Mouse (Mus musculus) ES-E14 (cell line): ENCODE measurements around the gene Kras. TPM values are rescaled to one million over a fixed set of nuclear protein-coding genes. Genes with fewer than 3 reads are reported as not detected.
A peak's percentile ranks its signal among the peaks of the same experiment; 100 is the strongest.

Experiments
- DNase-seq: peaks from one replicate; pipeline ENCODE4 v3.0.0-alpha.2; 2013; ENCODE audit warnings: low read depth, low spot score
- H3K27ac ChIP-seq: 2 replicates; pipeline ENCODE4 v1.5.1; 2012; ENCODE audit warnings: low read depth, mild to moderate bottlenecking, low read length, moderate library complexity, mixed read lengths; ENCODE audit not compliant: poor library complexity, insufficient read depth, severe bottlenecking
- H3K36me3 ChIP-seq: 2 replicates; pipeline ENCODE4 v1.6.1; 2012; ENCODE audit warnings: mild to moderate bottlenecking, low read length, moderate library complexity, mixed read lengths; ENCODE audit not compliant: control insufficient read depth, poor library complexity, insufficient read depth, severe bottlenecking
- H3K4me1 ChIP-seq, 2 experiments: fragments of 150-350 bp in 1 of 2; sonication (generic) in 1 of 2; 2 replicates each; pipeline ENCODE4 v1.6.1; 2012; ENCODE audit warnings: low read length in 2 of 2, mild to moderate bottlenecking in 1 of 2, mixed read lengths in 1 of 2; ENCODE audit not compliant: control insufficient read depth in 2 of 2, insufficient read depth in 2 of 2, poor library complexity in 1 of 2
- H3K4me3 ChIP-seq, 2 experiments: fragments of 150-350 bp in 1 of 2; sonication (generic) in 1 of 2; 2 replicates each; pipeline ENCODE4 v1.5.1; 2012; ENCODE audit warnings: low read length in 2 of 2, low read depth in 1 of 2, mild to moderate bottlenecking in 1 of 2, mixed read lengths in 1 of 2; ENCODE audit not compliant: insufficient read depth in 1 of 2, poor library complexity in 1 of 2, severe bottlenecking in 1 of 2
- H3K9ac ChIP-seq: 2 replicates; pipeline ENCODE4 v1.6.1; 2012; ENCODE audit warnings: low read depth, mild to moderate bottlenecking, low read length, mixed read lengths; ENCODE audit not compliant: poor library complexity, insufficient read depth, severe bottlenecking
- H3K9me3 ChIP-seq: fragments of 150-350 bp; sonication (generic); 2 replicates; pipeline ENCODE4 v1.6.1; 2012; ENCODE audit warnings: low read depth, mild to moderate bottlenecking, low read length; ENCODE audit not compliant: control insufficient read depth, insufficient read depth
- CHD2 ChIP-seq: IDR thresholded peaks from 2 replicates; pipeline ENCODE4 v1.6.1; 2014; ENCODE audit warnings: mild to moderate bottlenecking, low read depth, low read length, inconsistent platforms
- HCFC1 ChIP-seq: IDR thresholded peaks from 2 replicates; pipeline ENCODE4 v1.6.1; 2012; ENCODE audit warnings: low read length, inconsistent platforms, borderline replicate concordance; ENCODE audit not compliant: insufficient read depth
- MAFK ChIP-seq: IDR thresholded peaks from 2 replicates; pipeline ENCODE4 v1.6.1; 2014; ENCODE audit warnings: mild to moderate bottlenecking, low read depth, low read length, inconsistent platforms; ENCODE audit not compliant: insufficient read depth
- ZC3H11A ChIP-seq: IDR thresholded peaks from 2 replicates; pipeline ENCODE4 v1.6.1; 2012; ENCODE audit warnings: low read depth, mild to moderate bottlenecking, inconsistent platforms, low read length, borderline replicate concordance
- ZNF384 ChIP-seq: IDR thresholded peaks from 2 replicates; pipeline ENCODE4 v1.6.1; 2012; ENCODE audit warnings: low read depth, low read length, inconsistent platforms
- in situ Hi-C, 2 experiments: fragments of 600-800 bp; cut with MboI; formaldehyde crosslinking; loops; one replicate each; pipeline ENCODE4 v1.15.1; 2025; ENCODE audit warnings: low sequenced_read_pairs in 2 of 2, inconsistent platforms in 1 of 2; ENCODE audit not compliant: unreplicated experiment in 2 of 2
- total RNA-seq: library from RNA; depleted of rRNA; stranded (reverse); fragments of 300-350 nt; gene quantifications from 2 replicates; pipeline ENCODE4 v1.2.3, GENCODE M21; 2012

The Kras gene
- total RNA-seq, 1 experiment, result 32.0 TPM

DNA sequence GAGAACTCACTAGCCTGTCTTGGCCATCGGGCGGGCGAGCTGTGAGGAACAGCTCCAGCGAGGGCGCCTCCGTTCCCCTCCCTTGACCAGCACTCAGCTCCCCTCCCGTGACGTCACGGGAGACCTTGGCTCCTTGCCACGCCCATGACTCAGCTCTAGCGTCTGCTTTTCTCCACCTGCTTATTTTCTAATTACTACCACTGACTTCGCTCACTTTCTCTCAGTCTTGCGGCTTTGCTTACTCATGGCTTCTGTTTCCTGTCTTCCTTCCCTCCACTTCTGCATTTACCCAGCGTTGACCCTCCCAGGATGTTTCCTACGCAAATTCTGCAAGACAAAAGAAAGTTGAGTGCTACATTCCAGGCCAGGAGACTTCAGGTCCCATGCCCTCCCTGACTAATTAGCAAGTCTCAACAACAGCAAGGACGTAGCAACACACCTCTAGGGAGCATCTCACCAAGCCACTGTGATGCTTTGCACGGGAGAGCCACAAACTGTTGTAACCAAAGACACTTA, 26.3 kb upstream of the Kras start:
- TF ChIP-seq ZC3H11A (no peak), MAFK (peak; percentile 95), ZNF384 (no peak), CHD2 (no peak; the same call in 1 of the 2 replicates), HCFC1 (peak; percentile 42; the same call in 1 of the 2 replicates)
- peak overlapping the region; percentile 0 to 23; a peak in 2 of 4 replicates for H3K4me3 ChIP-seq
- peak; percentile 89 for DNase-seq
- H3K27ac ChIP-seq, result peak overlapping the region; percentile 97
- H3K36me3 ChIP-seq, result no peaks in the 10 kb centered on the region; the same call in 1 of the 2 replicates
- H3K9ac ChIP-seq, result no peak overlapping the region
- H3K9me3 ChIP-seq, result no peaks in the 10 kb centered on the region
- in situ Hi-C loops, result no loop called here
- H3K4me1 ChIP-seq, result peaks cover 14 to 36% of the 10 kb centered on the region in 2 experiments

DNA sequence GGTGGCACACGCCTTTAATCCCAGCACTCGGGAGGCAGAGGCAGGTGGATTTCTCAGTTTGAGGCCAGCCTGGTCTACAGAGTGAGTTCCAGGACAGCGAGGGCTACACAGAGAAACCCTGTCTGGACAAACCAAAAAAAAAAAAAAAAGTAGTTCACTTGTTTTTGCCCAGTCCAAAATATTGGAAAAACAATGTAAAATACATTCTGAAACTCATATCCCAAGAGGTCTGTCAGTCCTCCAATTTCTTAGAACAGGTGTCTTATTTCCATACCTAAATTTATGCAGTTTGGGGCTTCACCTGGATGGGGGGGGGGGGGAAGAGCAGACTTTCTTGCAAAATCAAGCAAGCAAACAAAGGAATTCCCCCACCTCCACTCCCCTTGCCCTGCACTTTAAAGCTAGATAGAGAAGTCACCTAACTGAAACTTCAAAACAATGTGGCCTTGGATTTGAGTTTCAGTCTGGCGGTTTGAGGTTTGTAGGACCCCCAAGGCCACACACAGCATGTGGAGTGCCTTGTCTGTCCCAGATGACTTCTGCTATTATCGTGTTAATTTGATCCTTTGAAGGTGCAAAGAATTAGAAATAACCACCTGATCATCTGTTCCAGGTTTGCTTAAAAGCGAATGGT, 25.7 kb upstream of the Kras start:
- Histone ChIP-seq H3K27ac (peak overlapping the region; percentile 97), H3K4me1 (peaks cover 14 to 38% of the 10 kb centered on the region in 2 experiments), H3K4me3 (peak overlapping the region in 1 of 2 experiments; percentile 2; a peak in 1 of 4 replicates), H3K9me3 (no peaks in the 10 kb centered on the region), H3K9ac (no peak overlapping the region), H3K36me3 (no peaks in the 10 kb centered on the region; the same call in 1 of the 2 replicates)
- in situ Hi-C loops, result no loop called here
- peak; percentile 77 for TF ChIP-seq ZNF384
- no peak for TF ChIP-seq ZC3H11A
- DNase-seq, result no peak

DNA sequence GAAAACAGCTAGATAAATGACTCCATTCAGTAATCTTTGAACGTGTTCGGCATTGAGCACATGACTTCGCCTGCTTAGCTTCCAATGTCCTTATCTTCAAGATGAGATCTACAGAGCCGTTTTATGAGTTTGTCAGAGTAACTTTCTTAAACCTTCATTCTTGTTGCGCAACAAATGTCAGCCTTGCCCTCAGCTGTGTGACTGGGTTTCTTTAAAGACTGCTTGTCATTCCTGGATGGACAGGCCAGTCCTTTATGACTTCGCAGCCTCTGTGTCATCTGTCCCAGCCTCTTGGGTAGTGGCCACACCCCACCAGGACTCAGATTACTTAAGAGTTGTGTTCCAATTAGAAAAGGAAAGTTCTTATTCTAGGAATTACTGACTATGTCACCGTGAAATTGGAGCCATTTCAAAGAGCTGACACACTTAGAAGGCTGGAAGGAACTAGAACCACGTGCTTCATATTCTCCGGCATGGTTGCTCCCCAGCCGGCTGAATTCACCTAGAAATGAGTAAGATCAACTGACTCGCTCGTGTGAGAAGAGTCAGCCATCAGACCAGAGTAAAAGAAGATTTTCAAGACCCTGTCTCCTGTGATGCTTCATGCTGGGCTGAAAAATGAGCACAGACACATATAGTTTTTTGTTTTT, 24.1 kb upstream of the Kras start:
- TF ChIP-seq ZNF384 (no peak), CHD2 (no peak), HCFC1 (no peak), ZC3H11A (no peak), MAFK (no peak)
- DNase-seq, result no peak
- Histone ChIP-seq H3K36me3 (no peaks in the 10 kb centered on the region; the same call in 1 of the 2 replicates), H3K4me1 (peaks cover 14 to 35% of the 10 kb centered on the region in 2 experiments), H3K4me3 (no peak overlapping the region), H3K9me3 (no peaks in the 10 kb centered on the region), H3K9ac (no peak overlapping the region), H3K27ac (peak overlapping the region; percentile 68; the same call in 1 of the 2 replicates)
- in situ Hi-C loops, result no loop called here

DNA sequence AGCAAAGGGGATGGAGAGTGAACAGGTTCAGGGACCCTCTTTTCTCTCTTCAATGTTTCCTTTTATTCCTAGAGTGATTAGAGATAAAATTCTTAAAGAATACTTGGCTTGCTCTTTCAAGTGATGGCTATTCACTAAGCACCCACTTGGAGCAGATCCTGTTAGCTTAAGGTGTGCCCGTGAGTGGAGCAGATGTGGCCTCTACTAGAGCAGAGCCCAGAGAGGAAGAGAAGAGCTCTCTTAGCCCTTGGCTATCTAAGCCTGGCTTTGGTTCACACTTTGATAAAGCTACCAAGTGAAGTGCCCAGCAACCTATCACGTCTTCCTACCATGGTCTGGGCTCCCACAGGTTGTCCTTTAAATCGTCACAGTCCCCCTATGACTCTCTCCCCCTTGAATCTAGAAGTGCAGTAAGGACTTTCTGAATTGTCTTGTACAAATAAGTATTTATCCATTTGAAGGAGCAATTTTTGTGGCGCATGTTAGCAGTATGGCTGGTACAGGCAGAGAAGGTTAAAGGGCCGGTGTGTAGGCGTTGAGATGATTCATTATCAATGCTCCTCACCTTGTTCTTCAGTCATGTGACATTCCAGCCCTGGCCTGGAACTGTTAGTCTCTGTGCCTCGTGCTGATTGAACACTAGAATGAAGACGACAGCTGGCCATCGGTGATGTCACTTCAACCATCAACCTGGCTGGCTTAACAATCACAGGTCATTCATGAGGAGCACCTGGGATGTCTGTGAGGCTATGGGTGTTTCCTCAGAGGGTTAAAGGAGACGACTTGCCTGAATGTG, 22.3 kb upstream of the Kras start:
- peaks cover 14 to 26% of the 10 kb centered on the region in 2 experiments for H3K4me1 ChIP-seq
- H3K9ac ChIP-seq, result no peak overlapping the region
- H3K27ac ChIP-seq, result no peak overlapping the region
- in situ Hi-C loops, result no loop called here
- H3K4me3 ChIP-seq, result no peak overlapping the region
- no peak for TF ChIP-seq ZC3H11A
- TF ChIP-seq MAFK, result no peak
- no peak for TF ChIP-seq ZNF384
- TF ChIP-seq HCFC1, result no peak
- no peak for TF ChIP-seq CHD2
- H3K36me3 ChIP-seq, result no peaks in the 10 kb centered on the region
- DNase-seq, result no peak
- H3K9me3 ChIP-seq, result no peaks in the 10 kb centered on the region
